Mouse (Mus musculus) olfactory bulb, adult 2 months (tissue): ENCODE data around the gene Gm49721.
"Not testable (repeated sequence)": the region's sequence is repeated elsewhere in the genome, so short reads cannot be mapped to it uniquely, and the experiment has no call there.

Experiments used
- CTCF ChIP-seq: fragments of 200-500 bp; IDR thresholded peaks from 2 replicates; pipeline ENCODE4 v1.5.1; 2012; ENCODE audit warnings: low read depth, mild to moderate bottlenecking, low read length, moderate library complexity; ENCODE audit not compliant: insufficient read depth
- POLR2A ChIP-seq: fragments of 200-500 bp; IDR thresholded peaks from 2 replicates; pipeline ENCODE4 v1.6.1; 2012; ENCODE audit warnings: mild to moderate bottlenecking, low read depth, low read length, moderate library complexity; ENCODE audit not compliant: insufficient read depth

- TF ChIP-seq POLR2A, CTCF: not testable (repeated sequence)
Measured at GRCm38 (mm10) chr17:6974985-6975384, 3.7 kb upstream of the Gm49721 start.
